Mouse (Mus musculus): ENCODE data around the gene Copz2.

- TF ChIP-seq CTCF (IDR thresholded peaks at IDR 0.05; ENCODE audit: control insufficient read depth, insufficient read depth, insufficient read length) (no peak), CEBPB (IDR thresholded peaks at IDR 0.05; ENCODE audit: low read depth) (no peak), MYOD1 (IDR thresholded peaks at IDR 0.05; ENCODE audit: control insufficient read depth, insufficient read length, low read depth) (no peak), MYOG (IDR thresholded peaks at IDR 0.05; ENCODE audit: control insufficient read depth, extremely low read depth, insufficient read length) (no peak), FOSL1 (IDR thresholded peaks at IDR 0.05; ENCODE audit: insufficient read depth, low read length, poor library complexity, severe bottlenecking) (no peak)
These were observed 13.7 kb downstream of the Copz2 start for GRCm38 (mm10) chr11:96863206-96863995.
